Mouse (Mus musculus): ENCODE results near the gene Vps54.
"Not testable (repeated sequence)": the region's sequence is repeated elsewhere in the genome, so short reads cannot be mapped to it uniquely, and the experiment has no call there.

The Vps54 gene

DNA sequence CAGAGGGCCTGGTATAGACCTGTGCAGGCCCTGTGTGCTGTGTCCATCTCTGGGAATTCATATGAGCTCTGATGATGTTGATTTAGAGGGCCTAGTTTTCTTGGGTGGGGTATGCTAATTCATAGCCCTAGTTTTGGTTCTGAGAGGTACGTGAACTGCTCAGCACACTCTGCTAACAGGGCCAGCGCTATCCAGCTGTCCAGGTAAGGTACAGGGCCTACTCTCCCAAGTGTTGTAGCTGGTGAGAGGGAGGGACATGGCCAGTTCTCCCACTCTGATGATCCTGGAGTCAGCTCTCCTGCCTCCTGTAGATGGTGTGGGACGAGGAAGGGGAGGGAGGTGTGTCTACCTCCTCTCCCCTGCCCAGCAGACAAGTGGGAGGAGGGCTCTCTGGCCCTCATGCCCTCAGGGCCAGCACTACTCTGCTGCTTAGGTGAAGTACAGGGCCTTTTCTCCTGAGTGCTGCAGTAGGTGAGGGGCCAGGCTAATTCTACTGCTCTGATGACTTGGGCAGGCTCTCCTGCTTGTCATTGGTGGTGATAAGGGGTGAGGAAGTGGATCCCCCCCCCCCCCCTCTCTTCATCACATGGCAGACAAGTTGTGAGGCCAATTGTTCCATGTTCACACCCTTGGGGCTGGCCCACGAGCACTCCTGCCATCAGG lies 8.3 kb downstream of the Vps54 start:
- no peak for DNase-seq

DNA sequence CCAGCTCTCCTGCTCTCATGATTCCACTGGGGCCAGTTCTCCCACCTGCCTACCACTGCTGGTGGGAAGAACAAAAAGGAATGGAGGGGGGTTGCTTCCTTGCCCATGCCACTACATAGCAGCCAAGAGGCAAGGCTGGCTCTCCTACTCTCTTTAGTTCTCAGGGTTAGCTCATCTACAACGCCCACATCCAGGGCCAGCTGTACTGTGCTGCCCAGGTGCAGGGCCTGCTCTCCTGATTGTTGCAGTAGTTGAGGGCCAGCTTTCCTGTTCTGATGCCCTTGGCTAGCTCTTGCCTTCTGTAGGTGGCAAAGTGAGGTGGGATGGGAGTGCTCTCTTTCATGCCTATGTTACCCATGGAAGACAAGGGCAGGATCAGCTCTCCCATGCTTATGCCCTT lies 8.9 kb downstream of the Vps54 start:
- no peak for DNase-seq

DNA sequence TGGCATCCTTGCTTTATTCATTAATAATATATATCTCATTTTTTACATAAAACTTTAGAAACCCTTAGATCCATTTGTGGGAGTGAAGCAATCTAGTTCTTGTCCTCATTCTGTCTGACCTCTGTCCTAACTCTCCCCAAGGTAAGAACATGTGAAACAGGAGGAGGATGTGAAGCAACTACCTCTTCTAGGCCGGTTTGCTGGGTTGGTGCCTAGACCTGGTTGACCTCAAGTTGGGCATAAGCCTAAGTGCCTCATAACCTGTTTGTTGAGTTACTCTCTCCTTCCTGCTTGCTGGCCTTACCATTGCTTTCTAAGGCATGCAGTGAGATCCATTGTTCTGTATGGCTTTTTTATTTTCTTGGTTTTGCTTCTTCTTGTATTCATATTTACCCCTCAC lies 11.3 kb downstream of the Vps54 start:
- no peak for DNase-seq

GRCm38 (mm10) chr11:21258611-21259010 lies 19.5 kb downstream of the Vps54 start:
- not testable (repeated sequence) for DNase-seq

DNA sequence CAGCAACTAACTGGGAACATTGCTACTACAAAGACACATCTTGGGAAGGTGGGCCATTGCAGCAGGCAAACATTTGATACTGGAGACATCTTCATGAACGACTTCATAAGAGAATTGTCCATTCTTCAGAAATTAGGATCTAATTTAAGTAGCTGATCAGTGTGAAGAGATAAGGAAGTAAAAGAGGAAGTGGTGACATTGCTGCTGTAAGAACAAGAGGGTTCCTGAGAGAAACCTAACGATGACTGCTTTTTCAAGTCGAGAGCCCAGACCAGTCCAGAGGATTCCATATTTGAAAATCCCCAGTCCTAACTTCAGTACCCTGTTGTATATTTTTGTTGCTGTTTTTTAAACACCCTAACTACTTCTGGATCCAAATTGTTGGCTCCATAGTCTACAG lies 26.3 kb downstream of the Vps54 start:
- DNase-seq: no peak

DNA sequence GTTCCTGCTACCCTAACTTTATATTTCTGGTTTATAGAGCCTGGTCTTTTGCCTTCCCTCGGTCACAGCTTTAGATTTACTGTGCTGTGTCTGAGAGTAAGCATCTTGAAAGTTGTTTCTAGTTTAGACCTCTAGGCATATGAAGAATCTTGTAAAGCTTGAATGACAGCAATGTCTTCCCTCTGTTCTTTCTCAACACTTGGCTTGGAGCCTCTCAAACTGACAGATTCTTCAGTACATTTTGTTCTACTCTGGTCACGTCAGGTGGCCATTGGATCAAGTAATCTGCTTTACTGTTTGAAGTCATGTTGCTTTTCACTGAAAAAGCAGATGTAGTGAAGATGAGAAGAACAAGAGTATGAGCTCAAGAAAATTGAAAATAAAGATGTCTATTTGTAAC lies 37.1 kb downstream of the Vps54 start:
- no peak for DNase-seq

DNA sequence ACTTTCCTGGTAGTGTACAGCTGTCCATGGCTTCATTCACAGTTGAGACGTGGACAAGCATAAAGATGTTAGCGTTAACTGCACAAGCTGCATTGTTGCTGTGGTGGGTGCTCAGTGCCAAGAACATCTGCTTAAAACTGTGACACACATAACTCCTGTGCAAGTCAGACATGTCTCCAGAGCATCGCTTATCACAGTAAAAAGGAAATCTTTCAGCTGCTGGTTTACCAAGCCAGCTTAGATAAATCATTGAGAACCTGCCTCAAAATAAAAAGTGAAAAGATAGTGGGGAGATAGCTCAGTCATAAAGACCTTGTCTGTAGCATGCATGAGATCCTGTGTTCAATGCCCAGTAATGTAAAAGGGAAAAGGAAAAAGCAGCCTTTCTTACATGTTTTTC lies 47.3 kb downstream of the Vps54 start:
- DNase-seq: no peak

DNA sequence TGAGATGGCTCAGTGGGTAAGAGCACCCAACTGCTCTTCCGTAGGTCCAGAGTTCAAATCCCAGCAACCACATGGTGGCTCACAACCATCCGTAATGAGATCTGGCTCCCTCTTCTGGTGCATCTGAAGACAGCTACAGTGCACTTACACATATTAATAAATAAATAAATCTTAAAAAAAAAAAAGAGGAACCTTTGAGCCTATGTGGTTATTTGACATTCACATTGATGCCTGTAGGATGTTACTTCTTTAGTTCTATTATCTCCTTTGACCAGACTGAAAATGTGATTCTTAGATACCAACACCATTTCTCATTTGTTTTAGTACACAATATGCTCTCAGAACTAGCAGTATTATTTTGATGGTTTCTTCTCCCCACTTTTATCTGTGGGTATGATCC lies 49.1 kb downstream of the Vps54 start:
- DNase-seq: not testable (repeated sequence)

DNA sequence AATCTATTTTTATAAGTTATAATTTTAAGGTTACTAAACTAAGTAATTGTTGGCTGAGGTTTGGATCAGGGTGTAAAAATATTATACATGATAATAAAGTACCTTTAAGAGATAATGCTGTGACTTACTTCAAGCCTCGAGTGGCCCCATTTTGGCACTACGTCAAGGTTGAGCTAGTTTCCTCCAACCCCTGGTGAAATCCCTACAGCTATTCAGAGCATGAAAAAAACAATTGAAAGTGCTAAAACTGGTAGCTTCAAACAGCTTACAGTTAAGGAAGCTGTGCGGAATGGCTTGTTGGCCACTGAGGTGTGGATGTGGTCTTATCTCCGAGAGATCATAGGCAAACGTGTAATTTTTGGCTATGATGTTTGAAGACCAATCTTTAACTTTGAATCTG lies 56.4 kb downstream of the Vps54 start:
- DNase-seq: no peak

DNA sequence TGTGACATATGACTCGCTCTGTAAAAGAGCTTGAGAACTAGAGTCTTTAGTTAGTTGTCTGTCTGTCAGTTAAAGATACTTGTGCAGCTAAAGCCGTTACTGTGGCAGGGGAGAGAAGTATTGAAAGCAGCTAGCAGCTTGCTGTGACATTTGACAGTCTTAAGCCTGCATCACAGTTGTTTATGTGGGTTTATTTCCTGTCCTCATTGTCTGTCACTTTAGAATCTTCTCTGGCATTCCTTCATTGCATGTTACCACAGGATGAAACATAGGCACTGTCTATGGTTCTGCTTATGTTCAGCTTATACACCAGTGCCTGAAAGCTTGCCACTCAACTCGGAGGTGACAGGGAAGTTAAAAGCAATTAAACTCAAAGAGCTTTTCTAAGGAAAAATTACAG lies 64.5 kb downstream of the Vps54 start:
- no peak for DNase-seq

- DNase-seq: no peak
These were observed 68.1 kb downstream of the Vps54 start for GRCm38 (mm10) chr11:21307078-21307668.

GRCm38 (mm10) chr11:21308119-21308518 lies 69.0 kb downstream of the Vps54 start:
- DNase-seq: no peak

GRCm38 (mm10) chr11:21309516-21309915 lies 70.4 kb downstream of the Vps54 start:
- DNase-seq: no peak

GRCm38 (mm10) chr11:21313922-21314657 lies 75.0 kb downstream of the Vps54 start:
- no peak for DNase-seq

DNA sequence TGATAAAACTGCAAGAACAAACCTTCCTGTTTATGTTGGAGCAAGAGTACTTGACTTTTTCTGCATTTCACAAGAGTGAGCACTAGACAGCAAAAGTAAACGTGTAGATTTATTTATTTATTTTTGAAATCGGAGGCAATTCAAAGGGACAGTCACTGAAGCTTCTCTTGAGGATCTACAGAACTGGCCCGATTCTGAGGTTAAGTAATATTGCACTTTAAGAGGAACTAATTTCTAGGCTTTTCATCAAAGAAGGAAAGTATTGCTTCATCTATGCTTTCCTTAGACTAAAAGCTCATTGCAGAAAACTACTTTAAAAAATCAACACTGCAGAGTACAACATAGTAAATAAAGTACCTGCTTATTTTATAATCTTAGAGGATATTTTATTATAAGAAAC lies 82.5 kb downstream of the Vps54 start:
- DNase-seq: no peak

DNA sequence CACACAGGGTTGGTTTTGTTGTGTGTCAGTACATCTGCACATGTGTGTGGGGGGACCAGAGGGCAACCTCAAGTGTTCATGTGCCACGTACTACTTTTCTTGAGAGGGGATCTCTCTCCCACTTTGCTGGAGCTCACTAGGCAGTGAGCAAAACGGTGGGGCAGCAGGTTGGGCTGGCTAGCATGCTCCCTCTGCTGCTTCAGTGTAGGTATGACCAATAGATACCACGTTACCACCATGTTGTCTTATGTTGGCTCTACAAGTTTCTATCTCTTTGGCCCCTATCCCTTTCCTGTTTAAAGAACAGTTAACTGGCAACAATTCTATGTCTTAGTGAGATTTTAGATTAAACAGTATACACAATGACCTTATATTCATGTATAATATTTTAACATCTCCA lies 83.3 kb downstream of the Vps54 start:
- no peak for DNase-seq

DNA sequence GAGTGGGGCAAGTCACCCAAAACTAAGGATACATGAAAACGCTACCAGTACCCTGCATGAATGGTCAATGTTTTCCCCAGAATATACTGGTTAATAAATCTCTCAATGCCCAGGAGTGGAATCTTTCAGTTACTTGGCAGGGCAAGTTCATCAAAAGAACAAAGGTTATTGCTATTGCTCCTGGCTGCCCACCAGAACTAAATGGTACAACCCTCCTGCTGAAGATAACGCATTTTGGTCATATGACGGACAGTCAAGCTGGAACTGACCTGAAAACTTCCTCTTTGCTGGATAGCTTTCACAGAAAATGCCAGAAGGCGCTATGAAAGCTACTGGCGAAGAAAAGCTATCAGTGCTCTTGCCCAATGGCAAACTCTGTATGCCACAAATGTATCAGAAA lies 86.7 kb downstream of the Vps54 start:
- DNase-seq: no peak

DNA sequence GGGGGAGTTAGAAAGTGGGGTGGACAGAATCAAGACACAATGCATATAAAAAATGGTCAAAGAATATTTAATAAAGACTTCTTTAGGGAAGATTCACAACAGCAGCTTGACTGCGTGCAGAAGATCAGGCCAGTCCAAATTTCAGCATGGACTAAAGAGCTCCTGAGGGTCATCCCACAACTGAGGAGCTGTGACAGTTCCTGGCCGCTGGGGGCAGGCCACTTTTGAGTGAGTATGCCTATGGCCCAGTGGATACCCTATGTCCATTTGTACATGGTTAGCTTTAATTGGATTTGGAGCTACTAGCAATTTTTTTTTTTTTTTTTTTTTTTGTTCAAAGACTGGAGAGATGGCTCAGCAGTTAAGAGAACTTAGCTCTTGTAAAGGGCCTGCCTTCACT lies 87.7 kb downstream of the Vps54 start:
- no peak for DNase-seq

GRCm38 (mm10) chr11:21327486-21327885 lies 88.4 kb downstream of the Vps54 start:
- no peak for DNase-seq

DNA sequence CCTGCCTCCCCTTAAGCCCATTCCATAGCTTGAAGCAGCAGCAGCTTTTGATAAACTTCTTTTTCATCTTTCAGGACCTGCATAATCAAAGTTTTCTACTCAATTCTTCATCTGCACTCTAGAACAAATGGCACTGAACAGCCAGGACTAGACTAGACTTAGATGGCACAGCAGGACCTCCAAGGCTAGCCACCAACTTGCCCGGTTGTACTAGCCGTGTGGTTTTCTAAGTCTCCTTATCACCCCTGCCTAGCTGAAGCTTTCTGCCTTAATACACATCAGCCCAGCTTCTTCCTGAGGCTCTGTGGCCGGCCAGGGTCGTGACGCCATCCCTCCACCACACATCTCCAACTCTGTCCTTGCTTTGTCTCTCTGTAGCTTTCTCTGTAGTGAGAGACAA lies 89.1 kb downstream of the Vps54 start:
- no peak for DNase-seq

GRCm38 (mm10) chr11:21332639-21333295 lies 93.7 kb downstream of the Vps54 start:
- DNase-seq: no peak

DNA sequence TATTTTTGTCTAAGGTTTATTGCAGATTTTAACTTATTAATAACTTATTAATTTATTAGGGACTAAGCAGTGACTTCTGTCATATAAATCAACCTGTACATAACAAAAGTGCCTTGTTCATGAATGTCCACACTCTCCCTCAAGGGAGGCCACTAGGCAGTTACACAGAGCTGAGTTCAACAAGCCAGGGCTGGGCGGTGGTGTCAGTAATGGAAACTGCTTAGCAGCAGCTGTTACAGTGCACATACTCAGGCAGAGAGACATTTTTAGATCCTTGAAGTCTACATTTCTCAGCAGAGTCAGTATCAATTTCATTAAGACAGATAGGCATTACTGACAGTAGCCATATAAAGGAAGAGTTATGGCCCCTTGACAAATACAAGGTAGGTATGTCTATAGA lies 98.8 kb downstream of the Vps54 start:
- DNase-seq: no peak

GRCm38 (mm10) chr11:21339088-21339487 lies 100.0 kb downstream of the Vps54 start:
- DNase-seq: no peak

- no peak for DNase-seq
These were observed 104.4 kb downstream of the Vps54 start for GRCm38 (mm10) chr11:21343490-21343889.
